Mouse (Mus musculus): ENCODE results near the gene C1ql4. TPM values are rescaled to one million over a fixed set of nuclear protein-coding genes. Genes with fewer than 3 reads are reported as not detected.

C1ql4 gene
- total RNA-seq, 4 experiments from 2014 or later, result not detected

Small RNA genes lying within 50 kb of the gene (microRNA-seq; reads per million reads assigned to microRNA genes)
- gene Mir6960, result 0 reads per million in 2 experiments

Other genes starting within 250 kb of the C1ql4 start
- 10 to 100 TPM; 65.4 to 88.7 (median 76.5) TPM for gene Kmt2d, start 216.6 kb downstream of the C1ql4 start, total RNA-seq (2022)
- gene Rhebl1, start 193.3 kb downstream of the C1ql4 start, total RNA-seq (2022), result 10 to 100 TPM in 2 of 4 experiments, 1 to 10 TPM in 2; 8.4 to 10.9 (median 10.2) TPM
- under 1 TPM in 3 of 4 experiments, not detected in 1; 0.12 to 0.39 (median 0.13) TPM for gene Dhh, start 189.3 kb downstream of the C1ql4 start, total RNA-seq (2022)
- gene Lmbr1l, start 169.6 kb downstream of the C1ql4 start, total RNA-seq (2022), result 10 to 100 TPM; 13.7 to 17.9 (median 14.7) TPM
- gene Tuba1b, start 153.3 kb downstream of the C1ql4 start, total RNA-seq (2022), result 100 to 1,000 TPM; 560 to 600 (median 569) TPM
- not detected for gene Gm49450, start 134.3 kb downstream of the C1ql4 start, total RNA-seq (2022)
- gene Tuba1a, start 134.1 kb downstream of the C1ql4 start, total RNA-seq (2022), result 100 to 1,000 TPM; 904 to 960 (median 945) TPM
- gene Tuba1c, start 57.9 kb downstream of the C1ql4 start, total RNA-seq (2022), result 10 to 100 TPM; 41.1 to 59.7 (median 56.5) TPM
- 1 to 10 TPM in 3 of 4 experiments, under 1 TPM in 1; 0.73 to 1.5 (median 1.2) TPM for gene Prph, start 32.6 kb downstream of the C1ql4 start, total RNA-seq (2022)
- under 1 TPM in 2 of 4 experiments, not detected in 2; 0.74 to 0.95 TPM for gene Troap, start 13.2 kb downstream of the C1ql4 start, total RNA-seq (2022)
- gene Dnajc22, start 5.4 kb upstream of the C1ql4 start, total RNA-seq (2022), result under 1 TPM in 3 of 4 experiments, not detected in 1; 0.30 to 0.56 (median 0.34) TPM
- gene Spats2, start 38.1 kb upstream of the C1ql4 start, total RNA-seq (2022), result 10 to 100 TPM; 29.7 to 34.1 (median 33.2) TPM
- 100 to 1,000 TPM; 141 to 172 (median 154) TPM for gene Kcnh3, start 137.0 kb upstream of the C1ql4 start, total RNA-seq (2022)
- gene Mcrs1, start 164.1 kb upstream of the C1ql4 start, total RNA-seq (2022), result 10 to 100 TPM; 86.7 to 96.0 (median 87.8) TPM
- 10 to 100 TPM; 87.9 to 95.7 (median 93.4) TPM for gene Prpf40b, start 207.3 kb upstream of the C1ql4 start, total RNA-seq (2022)
- 1 to 10 TPM in 3 of 4 experiments, under 1 TPM in 1; 0.58 to 2.1 (median 1.1) TPM for gene Fam186b, start 208.1 kb upstream of the C1ql4 start, total RNA-seq (2022)